ENCODE assay signal across 9 mouse cellular contexts in the genomic region with DNA sequence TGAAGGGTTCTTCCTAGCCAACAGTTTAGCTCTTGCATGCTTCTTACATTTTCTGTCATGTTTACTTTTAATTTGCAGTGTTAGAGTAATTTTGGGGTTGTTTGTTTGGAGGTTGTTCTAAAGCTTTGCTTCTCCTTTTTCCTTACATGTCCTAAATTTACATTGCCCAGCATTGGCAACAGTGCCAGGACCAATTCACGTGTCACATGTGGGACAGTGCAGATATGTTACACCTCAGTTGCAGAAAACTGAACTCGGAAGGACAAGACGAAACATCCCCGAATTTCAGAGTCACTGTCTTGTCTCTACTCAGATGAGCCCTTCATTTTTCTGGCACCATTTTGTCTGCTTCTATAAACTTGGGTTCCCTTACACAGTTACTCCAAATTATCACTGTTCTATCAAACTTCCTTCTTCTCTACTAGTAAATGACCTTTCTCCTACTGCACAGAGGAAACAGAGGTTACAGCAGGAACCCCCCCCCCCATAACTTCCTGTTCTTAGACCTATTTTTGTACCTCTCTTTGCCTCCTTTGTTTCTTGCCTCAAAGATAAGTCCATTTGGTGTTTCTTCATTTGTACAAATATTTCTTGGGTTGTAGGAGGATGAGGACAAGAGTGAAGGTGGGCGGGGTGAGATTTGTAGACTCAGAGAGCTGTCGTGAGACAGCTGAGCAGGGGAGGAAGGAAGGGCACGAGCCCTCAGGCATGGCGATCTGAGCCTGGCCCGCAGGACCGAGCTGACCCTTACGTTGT.
DNase-seq lines count a peak whose midpoint lies in the region; ATAC-seq and TF ChIP-seq lines count a peak whose summit lies in the region.
"Had no signal": no experiment of that assay in that cellular context is flagged by ENCODE, and none has a peak within 500 bp of the region (broad histone marks: within the 10 kb centered on the region; RNA-seq: fewer than 3 reads in every experiment).

No protein-coding gene starts in this region.

- peaks cover 13% of the 10 kb centered on the region for H3K36me3 ChIP-seq in heart, embryonic 12.5 days
- H3K36me3 ChIP-seq in G1E (replicated peaks): peaks cover 46% of the 10 kb centered on the region
- no peaks in the 10 kb centered on the region for H3K36me3 ChIP-seq in hindbrain, postnatal 0 days (ENCODE audit: insufficient read depth, low read length)
- H3K36me3 ChIP-seq: lung, embryonic 15.5 days had no signal

- no peaks in the 10 kb centered on the region for H3K9me3 ChIP-seq in heart, embryonic 12.5 days (replicated peaks)
- no peaks in the 10 kb centered on the region for H3K9me3 ChIP-seq in G1E (replicated peaks)
- no peaks in the 10 kb centered on the region for H3K9me3 ChIP-seq in hindbrain, postnatal 0 days (ENCODE audit: low read length)
- H3K9me3 ChIP-seq: lung, embryonic 15.5 days had no signal

- no peak overlapping the region for H3K4me2 ChIP-seq in heart, embryonic 12.5 days
- no peak overlapping the region for H3K4me2 ChIP-seq in hindbrain, postnatal 0 days (ENCODE audit: low read depth, low read length)
- H3K4me2 ChIP-seq: lung, embryonic 15.5 days had no signal

- no peak overlapping the region for H3K9ac ChIP-seq in heart, embryonic 12.5 days
- no peak overlapping the region for H3K9ac ChIP-seq in hindbrain, postnatal 0 days (replicated peaks; ENCODE audit: low read length)
- H3K9ac ChIP-seq: lung, embryonic 15.5 days had no signal

- peak overlapping the region; percentile 47; the same call in 1 of the 2 replicates for H3K27ac ChIP-seq in heart, embryonic 12.5 days (ENCODE audit: poor library complexity, severe bottlenecking)
- no peak overlapping the region for H3K27ac ChIP-seq in hindbrain, postnatal 0 days
- H3K27ac ChIP-seq: lung, embryonic 15.5 days had no signal

- no peak for TF ChIP-seq CTCF in G1E (IDR thresholded peaks at IDR 0.05; ENCODE audit: low read depth, low read length)
- TF ChIP-seq CTCF in hindbrain, postnatal 0 days (IDR thresholded peaks at IDR 0.05; ENCODE audit: low read depth): no peak

- no peak overlapping the region for H3K4me3 ChIP-seq in heart, embryonic 12.5 days
- H3K4me3 ChIP-seq in G1E (ENCODE audit: low read depth, low read length): no peak overlapping the region; the same call in 1 of the 2 replicates
- H3K4me3 ChIP-seq in hindbrain, postnatal 0 days (ENCODE audit: low read length): no peak overlapping the region
- H3K4me3 ChIP-seq: lung, embryonic 15.5 days had no signal

- WGBS in heart, embryonic 12.5 days: 77% methylated on average over 11 of the region's 11 CpGs
- 87% methylated on average over 11 of the region's 11 CpGs for WGBS in hindbrain, postnatal 0 days

- no peaks in the 10 kb centered on the region for H3K27me3 ChIP-seq in heart, embryonic 12.5 days (replicated peaks)
- H3K27me3 ChIP-seq in G1E (ENCODE audit: insufficient read depth, low read length): no peaks in the 10 kb centered on the region
- no peaks in the 10 kb centered on the region for H3K27me3 ChIP-seq in hindbrain, postnatal 0 days (ENCODE audit: insufficient read depth, low read length)
- H3K27me3 ChIP-seq: lung, embryonic 15.5 days had no signal

- intact Hi-C loops in heart, postnatal 10 days (cut with DNase I): loop anchor here (2.0 kb wide), 1 partner anchor 18 kb away; no protein-coding TSS in a partner anchor

- DNase-seq in heart, postnatal 10 days: no peak
- DNase-seq in G1E (ENCODE audit: low spot score): no peak
- peak; percentile 41 for DNase-seq in kidney, postnatal 14 days
- no peak for DNase-seq in embryo, embryonic 10.5 days (ENCODE audit: low spot score)
- no peak for DNase-seq in hindbrain, postnatal 0 days (ENCODE audit: low spot score)
- no peak for DNase-seq in Muller cell, postnatal 12 days (ENCODE audit: inconsistent ontology term)

- H3K4me1 ChIP-seq in heart, embryonic 12.5 days (replicated peaks): peaks cover 30% of the 10 kb centered on the region
- H3K4me1 ChIP-seq in G1E (ENCODE audit: insufficient read depth, low read depth, low read length): peaks cover 53% of the 10 kb centered on the region
- H3K4me1 ChIP-seq in hindbrain, postnatal 0 days (ENCODE audit: insufficient read depth, low read length): no peaks in the 10 kb centered on the region

- no peak for ATAC-seq in heart, embryonic 12.5 days (ENCODE audit: insufficient number of reproducible peaks, low FRiP score)
- peak; percentile 59 for ATAC-seq in G1E (ENCODE audit: extremely low read depth, insufficient number of reproducible peaks, low FRiP score, poor library complexity, severe bottlenecking)
- peak; percentile 64 for ATAC-seq in megakaryocyte progenitor cell, adult 5-6 weeks (replicated peaks; ENCODE audit: poor library complexity)
- no peak for ATAC-seq in hindbrain, postnatal 0 days

Comparison
In these comparisons a context has a peak if more than half of its experiments do, and no peak if none do; other contexts are left out.
1. ATAC-seq: peak in G1E (single experiment) and megakaryocyte progenitor cell, adult 5-6 weeks (single experiment); none in heart, embryonic 12.5 days (single experiment) and hindbrain, postnatal 0 days (single experiment).